Mouse (Mus musculus): Measurements from ENCODE around the gene Tent2.

Gene Tent2

GRCm38 (mm10) chr13:93141184-93141583 lies 51.0 kb downstream of the Tent2 start:
- no peak for DNase-seq (ENCODE audit: low spot score)

GRCm38 (mm10) chr13:93138059-93138458 lies 54.1 kb downstream of the Tent2 start:
- no peak for DNase-seq (ENCODE audit: low spot score)

- DNase-seq (ENCODE audit: low spot score), result no peak
Measured at GRCm38 (mm10) chr13:93137098-93137497, 55.1 kb downstream of the Tent2 start.

- no peak for DNase-seq (ENCODE audit: low spot score)
Measured at GRCm38 (mm10) chr13:93136251-93136650, 55.9 kb downstream of the Tent2 start.

GRCm38 (mm10) chr13:93135501-93135900 lies 56.7 kb downstream of the Tent2 start:
- DNase-seq (ENCODE audit: low spot score), result no peak

GRCm38 (mm10) chr13:93130674-93131073 lies 61.5 kb downstream of the Tent2 start:
- DNase-seq (ENCODE audit: low spot score), result no peak

- no peak for DNase-seq (ENCODE audit: low spot score)
Measured at GRCm38 (mm10) chr13:93128961-93129360, 63.2 kb downstream of the Tent2 start.

- DNase-seq (ENCODE audit: low spot score), result no peak
Measured at GRCm38 (mm10) chr13:93128111-93128860, 63.9 kb downstream of the Tent2 start.

- no peak for DNase-seq (ENCODE audit: low spot score)
Measured at GRCm38 (mm10) chr13:93122321-93122720, 69.9 kb downstream of the Tent2 start.

- no peak for DNase-seq (ENCODE audit: low spot score)
Measured at GRCm38 (mm10) chr13:93117241-93117640, 74.9 kb downstream of the Tent2 start.

GRCm38 (mm10) chr13:93102340-93103090 lies 89.7 kb downstream of the Tent2 start:
- no peak for DNase-seq (ENCODE audit: low spot score)

- DNase-seq (ENCODE audit: low spot score), result no peak
Measured at GRCm38 (mm10) chr13:93098596-93098995, 93.6 kb downstream of the Tent2 start.

GRCm38 (mm10) chr13:93096643-93097042 lies 95.5 kb downstream of the Tent2 start:
- no peak for DNase-seq (ENCODE audit: low spot score)
